Mouse (Mus musculus): Measurements from ENCODE around the gene Foxe3. TPM values are rescaled to one million over a fixed set of nuclear protein-coding genes. Genes with fewer than 3 reads are reported as not detected.

Foxe3 gene
- polyA plus RNA-seq, 1 experiment from 2014 or later = not detected

DNA sequence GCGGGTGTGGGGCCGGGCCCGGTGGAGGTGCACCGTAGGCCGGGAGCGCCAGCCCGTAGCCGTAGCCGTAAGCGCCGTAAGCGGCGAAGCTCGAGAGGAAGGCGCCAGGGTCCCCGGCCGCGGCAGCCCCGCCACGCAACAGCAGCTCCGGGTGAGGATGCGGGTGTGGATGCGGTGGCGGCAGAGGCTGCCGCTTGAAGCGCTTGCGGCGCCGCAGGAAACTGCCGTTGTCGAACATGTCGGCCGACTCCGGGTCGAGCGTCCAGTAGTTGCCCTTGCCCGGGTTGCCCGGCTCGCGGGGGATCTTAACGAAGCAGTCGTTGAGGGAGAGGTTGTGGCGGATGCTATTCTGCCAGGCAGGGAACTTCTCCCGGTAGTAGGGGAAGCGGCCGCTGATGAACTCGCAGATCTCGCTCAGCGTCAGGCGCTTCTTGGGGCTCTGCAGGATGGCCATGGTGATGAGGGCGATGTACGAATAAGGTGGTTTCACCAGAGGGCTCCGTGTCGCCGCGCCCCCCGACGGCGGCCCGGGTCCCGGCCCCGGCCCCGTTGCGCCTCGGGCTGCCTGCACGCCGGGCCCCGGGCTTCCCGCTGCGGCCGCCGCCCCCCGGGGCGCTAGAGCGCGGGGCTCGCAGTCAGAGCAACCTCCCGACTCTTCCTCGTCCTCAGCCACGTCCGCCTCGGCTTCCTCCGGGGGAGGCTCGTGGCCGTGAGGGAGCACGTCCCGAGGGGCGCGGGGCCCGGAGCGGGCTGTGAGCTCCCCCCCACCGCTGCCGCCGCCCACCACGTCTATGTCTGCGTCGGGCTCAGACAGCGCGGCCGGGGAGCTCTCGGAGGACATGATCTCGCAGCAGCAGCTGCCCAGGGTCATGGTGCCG is 17.6 kb downstream of the Foxe3 start:
- Histone ChIP-seq H3K27ac (no peak overlapping the region), H3K4me3 (ENCODE audit: inconsistent target) (peak overlapping the region; percentile 9; the same call in 1 of the 2 replicates), H3K36me3 (ENCODE audit: inconsistent target) (no peaks in the 10 kb centered on the region), H3K79me2 (ENCODE audit: inconsistent target) (no peaks in the 10 kb centered on the region)
- 2% methylated on average over 98 of the region's 103 CpGs for WGBS (ENCODE audit: missing documents)

DNA sequence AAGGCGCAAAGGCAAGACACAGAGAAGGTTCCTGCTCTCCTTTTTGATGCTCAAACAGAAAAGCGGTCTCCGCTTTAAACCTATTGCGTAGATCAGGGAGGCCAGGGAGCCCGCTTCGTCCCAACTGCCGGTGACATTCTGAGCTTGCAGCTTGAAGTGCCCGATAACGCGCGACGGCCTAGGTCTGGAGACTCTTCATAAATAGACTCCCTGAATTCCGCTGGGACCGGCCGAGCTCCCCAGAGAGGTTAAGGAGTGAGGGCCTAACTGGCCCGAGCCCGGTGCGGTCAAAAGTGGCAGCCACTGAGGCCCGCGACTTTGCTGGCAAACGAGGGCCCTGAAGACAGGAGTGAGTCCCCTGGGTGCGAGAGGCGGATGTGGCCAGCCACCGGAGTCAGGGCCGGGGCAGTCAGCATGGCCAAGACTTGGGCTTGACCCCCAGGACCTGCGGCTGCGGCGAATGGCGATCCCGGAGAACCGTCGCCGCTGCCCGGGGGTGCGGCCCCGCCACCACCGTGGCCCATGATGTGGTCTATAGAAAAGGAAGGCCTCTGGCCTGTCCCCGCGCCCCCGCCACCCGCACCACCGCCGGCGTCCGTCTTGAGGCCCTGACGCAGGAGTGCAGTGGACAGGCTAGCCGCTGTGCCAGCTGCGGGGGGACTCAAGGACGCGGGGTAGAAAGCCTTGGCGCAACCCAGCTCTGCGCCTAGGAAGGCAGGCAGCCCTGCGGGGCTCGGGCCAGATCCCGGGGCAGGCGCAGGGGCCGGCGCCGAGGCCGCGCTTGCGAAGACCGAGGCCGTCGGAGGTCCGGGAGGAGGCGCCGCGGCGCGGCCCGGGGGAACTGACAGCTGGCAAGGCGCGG is 18.5 kb downstream of the Foxe3 start:
- Histone ChIP-seq H3K27ac (no peak overlapping the region), H3K4me3 (ENCODE audit: inconsistent target) (no peak overlapping the region), H3K79me2 (ENCODE audit: inconsistent target) (no peaks in the 10 kb centered on the region), H3K36me3 (ENCODE audit: inconsistent target) (no peaks in the 10 kb centered on the region)
- 25% methylated on average over 74 of the region's 74 CpGs for WGBS (ENCODE audit: missing documents)

DNA sequence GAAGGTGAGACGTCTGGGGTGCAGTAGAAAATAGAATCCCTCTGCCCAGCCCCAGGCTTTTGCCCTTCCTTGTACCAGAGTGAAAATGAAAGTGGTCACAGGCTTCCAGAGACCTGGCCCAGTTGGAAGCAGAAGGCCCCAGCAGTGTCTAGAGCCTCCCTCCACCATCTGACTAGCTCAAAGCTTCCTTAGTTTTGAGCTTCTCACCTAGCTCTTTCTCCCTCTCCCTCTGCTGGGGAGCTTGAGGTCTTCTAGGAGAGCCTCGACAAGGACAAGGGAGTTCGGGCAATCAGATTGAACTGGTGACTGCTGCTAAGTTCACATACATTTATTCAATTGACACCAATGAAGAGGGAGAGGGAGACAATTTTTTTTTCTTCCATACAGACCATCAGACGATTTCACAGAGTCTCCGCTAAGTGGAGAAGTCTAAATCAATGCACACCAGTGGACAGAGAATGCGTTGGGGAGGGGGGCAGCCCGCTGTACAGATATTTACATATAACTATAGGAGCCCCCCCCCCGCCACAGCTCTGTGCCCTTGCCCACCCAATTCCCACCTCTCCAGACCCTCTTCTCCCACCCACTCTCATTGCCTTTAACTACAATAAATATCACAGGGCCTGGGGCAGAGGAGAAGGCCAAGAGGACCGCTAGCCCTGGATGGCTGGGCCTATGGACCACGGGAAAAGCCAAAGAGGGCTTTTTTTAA is 19.7 kb downstream of the Foxe3 start:
- no peaks in the 10 kb centered on the region for H3K79me2 ChIP-seq (ENCODE audit: inconsistent target)
- 89% methylated on average over 7 of the region's 10 CpGs for WGBS (ENCODE audit: missing documents)
- no peak overlapping the region for H3K4me3 ChIP-seq (ENCODE audit: inconsistent target)
- H3K27ac ChIP-seq = no peak overlapping the region
- H3K36me3 ChIP-seq (ENCODE audit: inconsistent target) = no peaks in the 10 kb centered on the region

DNA sequence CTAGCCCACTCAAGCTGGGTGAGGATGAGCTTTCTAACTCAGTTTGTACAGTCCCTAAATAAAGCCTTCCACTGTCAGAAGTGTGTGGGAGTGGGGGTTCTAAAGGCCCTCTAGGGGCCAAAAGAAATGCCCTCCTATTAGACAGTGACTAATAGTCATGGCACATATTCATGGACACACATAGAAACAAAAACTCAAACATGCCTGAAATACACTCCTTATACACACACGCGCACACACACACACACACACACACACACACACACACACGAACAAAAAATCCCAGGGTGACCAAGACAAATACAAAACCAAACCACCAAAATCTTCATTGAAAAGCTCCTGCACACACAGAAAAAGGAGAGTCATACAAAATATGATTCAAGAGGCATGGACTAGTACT is 20.3 kb downstream of the Foxe3 start:
- no peak overlapping the region for H3K27ac ChIP-seq
- H3K4me3 ChIP-seq (ENCODE audit: inconsistent target) = no peak overlapping the region
- H3K79me2 ChIP-seq (ENCODE audit: inconsistent target) = no peaks in the 10 kb centered on the region
- H3K36me3 ChIP-seq (ENCODE audit: inconsistent target) = no peaks in the 10 kb centered on the region
- WGBS (ENCODE audit: missing documents) = 89% methylated on average over 3 of the region's 3 CpGs

DNA sequence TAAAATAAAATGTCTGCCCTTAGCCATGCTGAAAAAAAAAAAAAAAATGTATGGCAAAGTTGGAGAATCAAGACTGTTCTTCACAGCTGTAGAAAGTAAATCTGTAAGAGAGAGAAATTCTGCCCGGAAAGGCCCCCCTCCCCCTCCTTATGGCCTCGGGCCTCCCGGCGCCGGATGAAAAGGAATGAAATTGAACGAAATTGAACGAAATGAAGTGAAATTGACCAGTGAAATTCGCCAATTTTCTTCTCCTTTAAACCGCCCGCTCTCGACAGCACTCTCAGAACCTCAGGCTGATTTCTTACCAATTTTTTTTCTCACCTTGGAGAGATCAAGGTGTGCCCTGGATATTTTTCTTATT is 22.4 kb downstream of the Foxe3 start:
- WGBS (ENCODE audit: missing documents) = 25% methylated on average over 11 of the region's 11 CpGs
- no peaks in the 10 kb centered on the region for H3K36me3 ChIP-seq (ENCODE audit: inconsistent target)
- no peak overlapping the region for H3K27ac ChIP-seq
- no peak overlapping the region for H3K4me3 ChIP-seq (ENCODE audit: inconsistent target)
- H3K79me2 ChIP-seq (ENCODE audit: inconsistent target) = no peaks in the 10 kb centered on the region

DNA sequence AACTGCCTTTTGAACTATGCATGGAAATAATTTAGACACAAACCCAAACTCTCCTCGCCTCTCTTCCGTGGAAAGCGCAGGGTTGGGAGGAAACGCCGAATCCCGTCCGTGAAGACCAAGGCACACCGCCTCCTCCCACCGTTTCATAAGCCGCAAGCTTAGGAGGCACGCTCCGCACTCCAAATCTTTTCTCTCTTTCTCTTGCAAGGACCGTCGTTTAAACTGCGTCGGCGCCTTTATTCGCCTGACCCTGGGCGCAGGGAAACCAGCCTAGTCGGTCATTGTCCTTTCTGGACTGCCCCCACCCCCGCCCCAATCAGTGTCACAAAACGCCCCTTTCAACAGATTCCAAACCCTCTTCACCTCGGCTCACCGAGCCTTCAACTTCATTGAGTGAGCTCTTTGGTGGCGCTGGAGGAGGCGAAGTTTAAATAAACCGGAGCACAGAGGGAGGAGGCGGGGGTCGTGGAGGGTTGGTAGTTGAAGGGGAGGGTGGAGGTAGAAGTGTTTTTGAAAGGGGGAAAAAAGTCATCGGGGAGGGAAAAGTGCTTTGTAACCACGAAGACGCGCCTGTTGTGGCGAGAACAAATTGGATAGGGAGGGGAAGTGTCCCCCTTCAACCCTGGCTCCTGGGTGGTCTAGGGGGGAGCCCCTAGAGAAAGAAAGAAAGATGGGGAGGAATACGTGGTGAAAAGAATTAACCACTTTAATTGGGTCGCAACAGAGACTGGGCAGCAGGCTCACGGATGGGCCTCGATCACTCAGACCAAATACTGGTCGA is 23.0 kb downstream of the Foxe3 start:
- no peaks in the 10 kb centered on the region for H3K79me2 ChIP-seq (ENCODE audit: inconsistent target)
- H3K27ac ChIP-seq = no peak overlapping the region
- WGBS (ENCODE audit: missing documents) = 9% methylated on average over 39 of the region's 39 CpGs
- H3K36me3 ChIP-seq (ENCODE audit: inconsistent target) = no peaks in the 10 kb centered on the region
- no peak overlapping the region for H3K4me3 ChIP-seq (ENCODE audit: inconsistent target)

DNA sequence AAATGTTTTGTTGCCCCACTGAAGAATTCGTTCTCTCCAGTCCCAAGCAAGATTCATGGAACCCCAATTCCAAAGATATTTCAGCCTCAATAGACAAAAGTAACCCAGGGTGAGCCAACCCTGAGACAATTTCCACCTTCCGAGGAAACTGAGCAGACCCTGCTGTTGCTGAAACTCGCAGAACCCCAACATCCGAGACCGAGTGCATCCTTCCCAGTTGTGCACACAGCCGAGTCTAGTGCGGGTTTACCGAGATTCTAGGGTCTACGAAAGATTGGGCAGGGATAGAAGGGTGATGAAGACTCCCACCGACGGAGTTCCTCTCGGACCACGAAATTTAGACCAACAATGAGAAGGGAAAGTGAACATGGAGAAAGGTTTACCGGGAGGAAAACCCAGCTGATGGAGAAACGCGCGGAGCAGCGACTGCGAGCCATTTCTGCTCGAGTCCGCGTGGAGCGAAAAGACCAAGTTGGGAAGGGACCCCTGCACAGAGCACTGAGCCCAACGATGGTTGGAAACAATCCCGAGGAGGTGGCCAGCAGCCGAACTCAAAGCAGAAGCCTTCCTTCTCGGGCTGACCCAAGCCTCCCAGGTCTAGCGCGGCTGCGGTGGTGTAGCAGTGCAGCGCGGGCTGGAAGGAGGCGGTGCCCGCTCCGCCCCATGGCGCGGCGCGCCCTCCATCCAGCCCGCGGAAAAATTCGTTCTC is 24.0 kb downstream of the Foxe3 start:
- Histone ChIP-seq H3K27ac (no peak overlapping the region), H3K36me3 (ENCODE audit: inconsistent target) (no peaks in the 10 kb centered on the region), H3K79me2 (ENCODE audit: inconsistent target) (no peaks in the 10 kb centered on the region), H3K4me3 (ENCODE audit: inconsistent target) (no peak overlapping the region)
- WGBS (ENCODE audit: missing documents) = 4% methylated on average over 42 of the region's 42 CpGs

DNA sequence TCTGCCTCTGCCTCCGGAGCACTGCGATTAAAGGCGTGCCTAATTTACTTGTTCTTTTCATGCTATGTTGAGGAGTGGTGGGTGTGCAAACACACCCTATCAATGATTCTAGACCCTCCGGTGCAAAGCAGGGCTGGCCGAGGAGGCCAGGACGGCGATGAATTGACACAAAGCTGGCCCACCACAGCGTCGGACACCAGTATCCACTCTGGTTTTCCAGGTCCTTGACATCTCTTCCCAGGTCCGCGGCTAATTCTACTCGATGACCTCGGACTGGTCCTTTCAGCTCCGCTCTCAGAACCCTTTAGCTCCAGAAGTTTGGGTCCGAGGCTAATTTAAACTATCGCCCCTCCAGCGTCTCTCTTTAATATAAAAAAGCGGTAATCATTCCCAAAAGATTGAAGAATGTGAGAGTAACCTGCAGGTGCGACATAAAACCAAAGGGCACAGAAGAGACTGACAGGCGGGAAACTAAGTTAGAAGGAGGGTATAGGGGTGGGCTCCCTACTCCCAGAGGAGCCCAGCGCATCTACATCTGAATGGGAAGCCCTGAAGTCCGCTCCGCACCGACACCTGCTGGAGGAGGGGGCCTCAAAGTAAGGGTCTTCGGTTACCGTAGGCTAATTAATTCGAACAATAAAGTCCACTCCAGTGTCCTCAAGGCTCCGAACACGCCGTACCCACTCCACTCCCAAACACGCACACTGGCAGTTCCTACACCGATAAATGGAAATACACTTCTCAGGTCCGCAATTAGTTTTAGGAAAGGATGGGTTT is 24.8 kb downstream of the Foxe3 start:
- H3K27ac ChIP-seq = no peak overlapping the region
- H3K79me2 ChIP-seq (ENCODE audit: inconsistent target) = no peaks in the 10 kb centered on the region
- H3K4me3 ChIP-seq (ENCODE audit: inconsistent target) = no peak overlapping the region
- WGBS (ENCODE audit: missing documents) = 13% methylated on average over 33 of the region's 33 CpGs
- no peaks in the 10 kb centered on the region for H3K36me3 ChIP-seq (ENCODE audit: inconsistent target)

DNA sequence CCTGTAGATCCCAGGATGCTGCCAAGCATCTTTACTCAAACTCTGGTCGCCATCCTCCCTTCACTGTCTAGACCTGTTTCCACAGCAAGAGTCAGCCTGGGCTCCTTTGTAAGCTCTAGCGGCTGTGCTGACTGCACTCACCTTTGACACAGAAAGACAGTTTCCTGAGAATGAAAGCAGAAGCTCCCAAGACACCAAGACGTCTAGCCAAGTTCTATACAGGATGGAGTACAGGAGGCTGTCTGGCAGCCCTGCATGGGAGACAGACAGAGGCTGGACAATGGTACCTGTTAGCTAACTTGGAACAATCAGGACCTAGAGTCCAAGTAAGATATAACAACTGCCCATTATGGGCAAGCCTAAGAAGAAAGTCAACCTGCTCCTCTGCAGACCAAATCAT is 25.9 kb downstream of the Foxe3 start:
- WGBS (ENCODE audit: missing documents) = 9% methylated on average over 3 of the region's 3 CpGs
- H3K27ac ChIP-seq = no peak overlapping the region
- no peak overlapping the region for H3K4me3 ChIP-seq (ENCODE audit: inconsistent target)
- no peaks in the 10 kb centered on the region for H3K36me3 ChIP-seq (ENCODE audit: inconsistent target)
- H3K79me2 ChIP-seq (ENCODE audit: inconsistent target) = no peaks in the 10 kb centered on the region

DNA sequence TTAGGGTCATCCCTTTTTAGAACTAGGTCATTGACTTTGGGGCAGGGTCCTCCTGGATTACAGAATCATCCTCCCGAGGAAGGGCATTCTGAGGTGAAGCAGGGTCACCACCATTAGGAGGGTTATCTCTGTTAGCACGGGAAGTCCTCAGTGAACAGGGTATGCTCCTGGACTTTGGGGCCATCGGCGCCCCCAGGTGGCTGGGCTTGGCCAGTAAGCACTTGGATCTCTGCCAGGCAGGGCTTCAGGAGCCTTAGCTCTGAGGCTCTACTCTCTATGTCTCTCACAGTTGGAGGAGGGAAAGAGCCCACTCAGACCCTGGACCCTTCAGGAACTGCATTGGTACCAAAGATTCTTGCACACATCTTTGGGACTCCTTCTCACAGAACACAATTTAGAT is 28.0 kb downstream of the Foxe3 start:
- H3K27ac ChIP-seq = no peak overlapping the region
- 25% methylated on average over 3 of the region's 4 CpGs for WGBS (ENCODE audit: missing documents)
- no peak overlapping the region for H3K4me3 ChIP-seq (ENCODE audit: inconsistent target)
- no peaks in the 10 kb centered on the region for H3K36me3 ChIP-seq (ENCODE audit: inconsistent target)
- no peaks in the 10 kb centered on the region for H3K79me2 ChIP-seq (ENCODE audit: inconsistent target)

DNA sequence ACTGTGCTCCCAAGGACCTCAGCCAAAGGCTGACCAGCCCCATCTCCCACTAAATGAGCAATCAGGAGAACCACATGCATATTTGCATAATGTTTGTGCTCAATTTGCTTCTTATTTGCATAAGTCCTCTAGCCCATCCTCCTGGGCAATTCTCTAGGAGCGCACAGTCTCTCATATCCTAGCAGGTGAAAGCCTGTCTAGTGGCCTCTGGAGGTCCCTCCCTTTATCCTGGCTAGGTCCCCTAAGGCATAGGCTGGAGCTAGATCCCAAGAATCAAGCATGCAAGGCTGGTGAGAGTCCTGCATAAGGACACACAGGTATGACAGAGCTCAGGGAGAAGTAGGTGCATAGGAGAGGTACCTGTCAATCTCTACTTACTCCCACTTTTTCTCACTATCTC is 43.6 kb downstream of the Foxe3 start:
- Histone ChIP-seq H3K36me3 (ENCODE audit: inconsistent target) (no peaks in the 10 kb centered on the region), H3K79me2 (ENCODE audit: inconsistent target) (no peaks in the 10 kb centered on the region), H3K27ac (no peak overlapping the region), H3K4me3 (ENCODE audit: inconsistent target) (no peak overlapping the region)
- WGBS (ENCODE audit: missing documents) = 100% methylated on average over 1 of the region's 1 CpGs

DNA sequence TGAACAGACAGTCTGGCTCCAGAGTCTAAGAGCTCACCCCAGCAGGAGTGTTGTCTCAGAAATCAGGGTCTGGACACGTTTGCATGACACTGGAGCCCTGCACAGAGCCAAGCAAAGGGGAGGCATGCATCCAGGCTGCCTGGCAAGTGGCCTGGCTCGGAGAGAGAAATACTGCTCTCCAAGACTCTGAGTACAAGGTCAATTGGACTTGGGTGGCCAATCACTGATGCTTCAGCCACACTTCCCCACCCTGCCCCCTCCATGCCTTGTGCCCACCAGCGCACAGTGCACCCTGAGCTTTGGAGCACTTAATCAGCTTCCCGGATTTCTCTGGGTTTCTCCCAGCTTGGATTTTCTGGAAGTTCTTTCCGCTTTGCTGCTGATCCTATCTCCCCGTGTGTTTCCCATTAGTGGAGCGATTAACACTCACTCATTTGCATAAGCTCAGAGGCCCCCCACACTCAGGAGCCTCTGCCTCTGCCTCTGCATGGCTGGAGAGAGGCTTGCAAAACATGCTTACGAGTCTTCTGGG is 49.3 kb downstream of the Foxe3 start:
- H3K4me3 ChIP-seq (ENCODE audit: inconsistent target) = no peak overlapping the region
- 79% methylated on average over 8 of the region's 8 CpGs for WGBS (ENCODE audit: missing documents)

More for the DNA sequence above, 49.3 kb downstream of the Foxe3 start:
- H3K36me3 ChIP-seq (ENCODE audit: inconsistent target) = no peaks in the 10 kb centered on the region
- H3K79me2 ChIP-seq (ENCODE audit: inconsistent target) = no peaks in the 10 kb centered on the region
- H3K27ac ChIP-seq = no peak overlapping the region

Data from macrophage (primary cell).